Mouse (Mus musculus) Patski (cell line): ENCODE data around the gene Pex7. TPM values are rescaled to one million over a fixed set of nuclear protein-coding genes. Genes with fewer than 3 reads are reported as not detected.
"Not testable (repeated sequence)": the region's sequence is repeated elsewhere in the genome, so short reads cannot be mapped to it uniquely, and the experiment has no call there.

Experiments
- ATAC-seq: fragments of 100-300 bp; one replicate; pipeline ENCODE4 v1.8.0; 2021
- CTCF ChIA-PET: fragments of 350-600 bp; sonication (Branson Sonifier 250); formaldehyde crosslinking; loops from one replicate; lab custom pipeline; 2022; ENCODE audit warnings: inconsistent platforms; lab: Charles Lee
- POLR2A ChIA-PET: fragments of 350-600 bp; sonication (Branson Sonifier 250); formaldehyde crosslinking; loops from one replicate; lab custom pipeline; 2022; ENCODE audit warnings: antibody characterized with exemption, inconsistent platforms; lab: Charles Lee
- DNase-seq: peaks from one replicate; pipeline ENCODE4 v3.0.0-alpha.2; 2011; ENCODE audit warnings: low read depth, low spot score
- H3K27me3 ChIP-seq: fragments of 371-371 bp; one replicate; pipeline ENCODE4 v1.5.1; 2021
- CTCF ChIP-seq: fragments of 100-300 bp; IDR thresholded peaks from one replicate; pipeline ENCODE4 v1.5.1; 2021
- in situ Hi-C: fragments of 300-500 bp; cut with MboI; formaldehyde crosslinking; loops from 3 replicates; pipeline ENCODE4 v1.11.1; 2018; ENCODE audit warnings: low pct_unique_long_range_greater_than_20kb, mixed read lengths
- polyA plus RNA-seq: library from polyadenylated mRNA; unstranded; gene quantifications from one replicate; pipeline ENCODE4 v1.2.3, GENCODE M21; 2021

Pex7 gene
- polyA plus RNA-seq, 1 experiment from 2014 or later = 43.4 TPM

- no peak for TF ChIP-seq CTCF
- DNase-seq = no peak
- ATAC-seq = no peak
- H3K27me3 ChIP-seq = no peaks in the 10 kb centered on the region
- POLR2A ChIA-PET = interaction anchor here (2.9 kb wide), 1 partner anchor 86 kb away, joined by 10 read pairs; no protein-coding TSS in a partner anchor
- in situ Hi-C loops = loop anchor here (5.0 to 25.0 kb wide), 2 partner anchors 137 to 377 kb away; partner anchors contain the start of gene Bclaf1
- CTCF ChIA-PET = interaction anchor here (0.7 to 3.5 kb wide), 8 partner anchors 10 to 189 kb away, joined by 3 to 31 read pairs (median 4); no protein-coding TSS in a partner anchor
These were observed 27.8 kb upstream of the Pex7 start for GRCm38 (mm10) chr10:19935295-19935623.

DNA sequence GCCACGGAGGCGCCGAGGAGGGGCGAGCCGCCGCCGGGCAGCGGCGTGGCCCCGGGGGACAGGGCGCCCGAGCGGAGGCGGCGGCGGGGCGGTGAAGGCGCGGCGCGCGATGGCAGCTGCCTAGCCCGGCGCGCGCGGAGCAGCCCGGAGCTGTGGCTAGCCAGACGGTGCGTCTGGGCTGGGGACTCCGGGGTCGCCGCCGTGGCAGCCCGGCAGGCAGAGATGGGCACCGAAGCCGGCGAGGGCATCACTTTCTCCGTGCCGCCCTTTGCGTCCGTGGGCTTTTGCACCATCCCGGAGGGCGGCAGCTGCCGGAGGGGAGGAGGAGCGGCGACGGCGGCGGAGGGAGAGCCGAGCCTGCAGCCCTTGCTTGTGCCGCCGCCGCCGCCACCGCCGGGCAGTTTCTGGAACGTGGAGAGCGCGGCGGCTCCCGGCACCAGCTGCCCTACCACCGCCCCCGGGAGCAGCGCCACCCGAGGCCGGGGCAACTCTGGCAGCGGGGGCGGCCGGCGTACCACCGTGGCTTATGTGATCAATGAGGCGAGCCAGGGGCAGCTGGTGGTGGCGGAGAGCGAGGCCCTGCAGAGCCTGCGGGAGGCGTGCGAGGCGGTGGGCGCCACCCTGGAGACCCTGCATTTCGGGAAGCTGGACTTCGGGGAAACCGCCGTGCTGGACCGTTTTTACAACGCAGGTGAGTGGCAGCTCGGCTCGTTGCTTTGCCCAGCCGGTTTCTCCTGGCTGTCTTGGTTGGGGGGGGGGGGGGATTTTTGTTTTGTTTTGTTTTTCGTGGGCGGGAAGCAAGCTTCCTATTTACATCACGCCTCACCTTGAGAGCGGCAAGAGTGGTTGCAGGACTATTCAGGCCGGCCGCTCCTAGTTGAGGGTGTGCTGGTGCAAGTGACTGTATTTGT lies 27.1 kb upstream of the Pex7 start, which contains the start of gene Map3k5:
TSS of gene Map3k5 (plus strand) at position 89 of the 911 bp plus-strand sequence.
- H3K27me3 ChIP-seq = no peaks in the 10 kb centered on the region
- in situ Hi-C loops = loop anchor here (5.0 to 25.0 kb wide), 2 partner anchors 138 to 378 kb away; partner anchors contain the start of gene Bclaf1
- ChIA-PET CTCF (interaction anchor here (0.6 to 3.5 kb wide), 17 partner anchors 11 to 190 kb away, joined by 3 to 31 read pairs (median 4); no protein-coding TSS in a partner anchor), POLR2A (interaction anchor here (0.6 to 2.9 kb wide), 6 partner anchors 56 to 226 kb away, joined by 3 to 10 read pairs (median 3); no protein-coding TSS in a partner anchor)
- ATAC-seq (peak; percentile 54), DNase-seq (no peak)
- TF ChIP-seq CTCF = no peak

GRCm38 (mm10) chr10:19933511-19934383 lies 26.3 kb upstream of the Pex7 start:
- ChIA-PET POLR2A (interaction anchor here (0.7 to 2.9 kb wide), 5 partner anchors 57 to 225 kb away, joined by 3 to 10 read pairs (median 3); no protein-coding TSS in a partner anchor), CTCF (interaction anchor here (0.6 to 3.5 kb wide), 19 partner anchors 12 to 191 kb away, joined by 3 to 31 read pairs (median 4); no protein-coding TSS in a partner anchor)
- DNase-seq = no peak
- in situ Hi-C loops = loop anchor here (25.0 kb wide), 1 partner anchor 379 kb away; the partner anchor contains the start of gene Bclaf1
- no peak for TF ChIP-seq CTCF
- ATAC-seq = peak; percentile 85
- H3K27me3 ChIP-seq = no peaks in the 10 kb centered on the region

DNA sequence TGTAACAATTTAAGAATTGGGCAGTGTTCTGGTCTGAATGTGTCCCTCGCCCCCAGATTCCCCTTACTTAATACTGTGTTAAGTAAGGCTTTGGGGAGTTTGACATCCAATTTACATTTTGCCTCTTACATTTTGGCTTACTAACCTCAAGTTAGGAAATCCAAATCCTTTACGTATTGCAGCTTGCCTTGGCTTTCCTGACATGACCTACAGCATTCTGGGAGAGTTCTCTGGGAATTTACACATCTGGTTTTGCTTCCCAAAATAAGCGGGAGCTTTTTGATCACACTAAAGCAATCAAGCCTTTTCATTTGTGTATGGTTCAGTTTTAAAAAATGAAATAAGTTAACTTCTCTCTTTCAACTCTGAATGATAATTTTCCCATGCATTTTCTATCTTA lies 25.5 kb upstream of the Pex7 start:
- no peaks in the 10 kb centered on the region for H3K27me3 ChIP-seq
- ChIA-PET CTCF (interaction anchor here (0.8 to 3.5 kb wide), 8 partner anchors 62 to 189 kb away, joined by 3 to 31 read pairs (median 4); no protein-coding TSS in a partner anchor), POLR2A (interaction anchor here (0.7 to 1.8 kb wide), 3 partner anchors 112 to 140 kb away, joined by 3 to 10 read pairs (median 3); no protein-coding TSS in a partner anchor)
- in situ Hi-C loops = loop anchor here (25.0 kb wide), 1 partner anchor 379 kb away; the partner anchor contains the start of gene Bclaf1
- no peak for ATAC-seq
- no peak for DNase-seq
- no peak for TF ChIP-seq CTCF

GRCm38 (mm10) chr10:19928205-19928604 lies 20.7 kb upstream of the Pex7 start:
- POLR2A ChIA-PET = no interaction called here
- CTCF ChIA-PET = interaction anchor here (0.9 kb wide), 1 partner anchor 145 kb away, joined by 4 read pairs; no protein-coding TSS in a partner anchor
- in situ Hi-C loops = loop anchor here (25.0 kb wide), 1 partner anchor 384 kb away; the partner anchor contains the start of gene Bclaf1
- no peak for DNase-seq
- TF ChIP-seq CTCF = no peak
- peaks cover 3% of the 10 kb centered on the region for H3K27me3 ChIP-seq
- ATAC-seq = no peak

GRCm38 (mm10) chr10:19926391-19926897 lies 19.0 kb upstream of the Pex7 start:
- DNase-seq, CTCF ChIA-PET, ATAC-seq, H3K27me3 ChIP-seq: not testable (repeated sequence)
- POLR2A ChIA-PET = interaction anchor here (0.6 kb wide), 1 partner anchor 82 kb away, joined by 3 read pairs; no protein-coding TSS in a partner anchor
- in situ Hi-C loops = loop anchor here (25.0 kb wide), 1 partner anchor 386 kb away; the partner anchor contains the start of gene Bclaf1

GRCm38 (mm10) chr10:19924256-19924655 lies 16.8 kb upstream of the Pex7 start:
- no peak for TF ChIP-seq CTCF
- peaks cover 10% of the 10 kb centered on the region for H3K27me3 ChIP-seq
- CTCF ChIA-PET = no interaction called here
- in situ Hi-C loops = no loop called here
- DNase-seq = no peak
- POLR2A ChIA-PET = no interaction called here
- ATAC-seq = no peak

GRCm38 (mm10) chr10:19922410-19922809 lies 14.9 kb upstream of the Pex7 start:
- no peak for TF ChIP-seq CTCF
- ATAC-seq = no peak
- in situ Hi-C loops = no loop called here
- H3K27me3 ChIP-seq = peaks cover 10% of the 10 kb centered on the region
- no peak for DNase-seq
- ChIA-PET POLR2A (no interaction called here), CTCF (no interaction called here)

- ChIA-PET POLR2A (no interaction called here), CTCF (interaction anchor here (1.0 to 1.9 kb wide), 5 partner anchors 8 to 221 kb away, joined by 3 to 5 read pairs (median 3); partner anchors contain the start of gene Pex7)
- TF ChIP-seq CTCF = peak; percentile 88
- no peak for DNase-seq
- H3K27me3 ChIP-seq = peaks cover 9% of the 10 kb centered on the region
- ATAC-seq = peak; percentile 65
- in situ Hi-C loops = no loop called here
These were observed 7.8 kb upstream of the Pex7 start for GRCm38 (mm10) chr10:19915301-19915700.
